Mouse (Mus musculus): ENCODE measurements at regions not wholly inside any gene's neighbourhood (a gene's known extent, or its start where the extent isn't known, plus 50 kb on each side); places are given as distances from the start of the nearest gene placed in this dataset.

- Histone ChIP-seq H3K4me1 (replicated peaks; ENCODE audit: low read depth, low read length) (peaks cover 14% of the 10 kb centered on the region), H3K36me3 (ENCODE audit: insufficient read depth, low read length) (no peaks in the 10 kb centered on the region), H3K9me3 (ENCODE audit: low read length) (no peaks in the 10 kb centered on the region), H3K27me3 (ENCODE audit: insufficient read depth, low read length) (no peaks in the 10 kb centered on the region), H3K4me3 (replicated peaks; ENCODE audit: low read length) (no peak overlapping the region)
- no peak for TF ChIP-seq CTCF (conservative IDR thresholded peaks at IDR 0.05; ENCODE audit: low read length)
- TF ChIP-seq NANOG (IDR thresholded peaks at IDR 0.05; ENCODE audit: borderline replicate concordance, low read length), result no peak
- no peak for TF ChIP-seq POU5F1 (IDR thresholded peaks at IDR 0.05; ENCODE audit: borderline replicate concordance, low read length)
These were observed 57.5 kb upstream of the Mylip start for GRCm38 (mm10) chr13:45332031-45332430.

- TF ChIP-seq NANOG (IDR thresholded peaks at IDR 0.05; ENCODE audit: borderline replicate concordance, low read length) (no peak), CTCF (conservative IDR thresholded peaks at IDR 0.05; ENCODE audit: low read length) (no peak), POU5F1 (IDR thresholded peaks at IDR 0.05; ENCODE audit: borderline replicate concordance, low read length) (no peak)
- peaks cover 14% of the 10 kb centered on the region for H3K4me1 ChIP-seq (replicated peaks; ENCODE audit: low read depth, low read length)
These were observed 55.9 kb upstream of the Mylip start for GRCm38 (mm10) chr13:45333634-45334033.

More at GRCm38 (mm10) chr13:45333634-45334033, 55.9 kb upstream of the Mylip start:
- no peaks in the 10 kb centered on the region for H3K27me3 ChIP-seq (ENCODE audit: insufficient read depth, low read length)
- H3K9me3 ChIP-seq (ENCODE audit: low read length), result no peaks in the 10 kb centered on the region
- H3K4me3 ChIP-seq (replicated peaks; ENCODE audit: low read length), result no peak overlapping the region
- no peaks in the 10 kb centered on the region for H3K36me3 ChIP-seq (ENCODE audit: insufficient read depth, low read length)
